Mouse (Mus musculus): ENCODE data around the gene Gm18596.
"Not testable (repeated sequence)": the region's sequence is repeated elsewhere in the genome, so short reads cannot be mapped to it uniquely, and the experiment has no call there.

The Gm18596 gene

GRCm38 (mm10) chr10:77741924-77742688, at the start of gene Gm18596:
Gm18596 (minus strand) TSS chr10:77742638.
- DNase-seq, result peak in 1 of 2 experiments; percentile 9

- DNase-seq, result no peak
Measured at GRCm38 (mm10) chr10:77788621-77789020, 46.2 kb upstream of the Gm18596 start.

GRCm38 (mm10) chr10:77787876-77788275, 45.4 kb upstream of the Gm18596 start, which contains the start of gene Gm7137:
Gm7137 (minus strand) TSS chr10:77788200.
- not testable (repeated sequence) for DNase-seq

- not testable (repeated sequence) for DNase-seq
Measured at GRCm38 (mm10) chr10:77783396-77783795, 41.0 kb upstream of the Gm18596 start.

- DNase-seq, result not testable (repeated sequence)
Measured at GRCm38 (mm10) chr10:77782442-77782841, 40.0 kb upstream of the Gm18596 start, which contains the start of gene Gm3250. Gm3250 (minus strand) TSS chr10:77782542.

- DNase-seq, result not testable (repeated sequence)
Measured at GRCm38 (mm10) chr10:77776844-77777243, 34.4 kb upstream of the Gm18596 start, which contains the start of gene Gm7138. Gm7138 (minus strand) TSS chr10:77776944.

GRCm38 (mm10) chr10:77772142-77772541, 29.7 kb upstream of the Gm18596 start:
- DNase-seq, result not testable (repeated sequence)

GRCm38 (mm10) chr10:77771225-77771624, 28.8 kb upstream of the Gm18596 start, which contains the start of gene Gm3238:
Gm3238 (minus strand) TSS chr10:77771325.
- not testable (repeated sequence) for DNase-seq

GRCm38 (mm10) chr10:77769727-77770126, 27.3 kb upstream of the Gm18596 start:
- DNase-seq, result no peak

GRCm38 (mm10) chr10:77759582-77759981, 17.1 kb upstream of the Gm18596 start, which contains the start of gene Gm3233:
Gm3233 (minus strand) TSS chr10:77759682.
- DNase-seq, result not testable (repeated sequence)

- DNase-seq, result no peak
Measured at GRCm38 (mm10) chr10:77753448-77753847, 11.0 kb upstream of the Gm18596 start.

GRCm38 (mm10) chr10:77752312-77752711, 9.9 kb upstream of the Gm18596 start:
- DNase-seq, result not testable (repeated sequence)

GRCm38 (mm10) chr10:77751254-77751653, 8.8 kb upstream of the Gm18596 start, which contains the start of gene Gm9736:
Gm9736 (minus strand) TSS chr10:77751354.
- not testable (repeated sequence) for DNase-seq

- DNase-seq, result peak; percentile 13 to 15
Measured at GRCm38 (mm10) chr10:77750686-77751085, 8.2 kb upstream of the Gm18596 start.

- DNase-seq, result no peak
Measured at GRCm38 (mm10) chr10:77738929-77739328, 3.5 kb downstream of the Gm18596 start.

- no peak for DNase-seq
Measured at GRCm38 (mm10) chr10:77735928-77736327, 6.5 kb downstream of the Gm18596 start.

GRCm38 (mm10) chr10:77729241-77729640, 13.2 kb downstream of the Gm18596 start:
- no peak for DNase-seq

GRCm38 (mm10) chr10:77728280-77728679, 14.2 kb downstream of the Gm18596 start:
- DNase-seq, result no peak

- peak in 1 of 2 experiments; percentile 11 for DNase-seq
Measured at GRCm38 (mm10) chr10:77726186-77726585, 16.3 kb downstream of the Gm18596 start, which contains the start of gene Gm10100. Gm10100 (plus strand) TSS chr10:77726486.

- no peak for DNase-seq
Measured at GRCm38 (mm10) chr10:77724855-77725254, 17.6 kb downstream of the Gm18596 start.

- DNase-seq, result not testable (repeated sequence)
Measured at GRCm38 (mm10) chr10:77720299-77720698, 22.1 kb downstream of the Gm18596 start, which contains the start of gene Krtap12-1. Krtap12-1 (plus strand) TSS chr10:77720599.

GRCm38 (mm10) chr10:77715507-77715906, 26.9 kb downstream of the Gm18596 start, which contains the start of gene Gm10142:
Gm10142 (plus strand) TSS chr10:77715807.
- no peak for DNase-seq

GRCm38 (mm10) chr10:77713734-77714133, 28.7 kb downstream of the Gm18596 start:
- no peak for DNase-seq

- not testable (repeated sequence) for DNase-seq
Measured at GRCm38 (mm10) chr10:77711157-77711556, 31.3 kb downstream of the Gm18596 start, which contains the start of gene Gm10024. Gm10024 (plus strand) TSS chr10:77711457.

Measured in cerebellum, adult 18-20 months (tissue).